Mouse (Mus musculus): Measurements from ENCODE around the gene Mark1. TPM values are rescaled to one million over a fixed set of nuclear protein-coding genes. Genes with fewer than 3 reads are reported as not detected.
A peak's percentile ranks its signal among the peaks of the same experiment; 100 is the strongest.

Mark1 gene
- polyA plus RNA-seq, 1 experiment from 2014 or later: 1.6 TPM

DNA sequence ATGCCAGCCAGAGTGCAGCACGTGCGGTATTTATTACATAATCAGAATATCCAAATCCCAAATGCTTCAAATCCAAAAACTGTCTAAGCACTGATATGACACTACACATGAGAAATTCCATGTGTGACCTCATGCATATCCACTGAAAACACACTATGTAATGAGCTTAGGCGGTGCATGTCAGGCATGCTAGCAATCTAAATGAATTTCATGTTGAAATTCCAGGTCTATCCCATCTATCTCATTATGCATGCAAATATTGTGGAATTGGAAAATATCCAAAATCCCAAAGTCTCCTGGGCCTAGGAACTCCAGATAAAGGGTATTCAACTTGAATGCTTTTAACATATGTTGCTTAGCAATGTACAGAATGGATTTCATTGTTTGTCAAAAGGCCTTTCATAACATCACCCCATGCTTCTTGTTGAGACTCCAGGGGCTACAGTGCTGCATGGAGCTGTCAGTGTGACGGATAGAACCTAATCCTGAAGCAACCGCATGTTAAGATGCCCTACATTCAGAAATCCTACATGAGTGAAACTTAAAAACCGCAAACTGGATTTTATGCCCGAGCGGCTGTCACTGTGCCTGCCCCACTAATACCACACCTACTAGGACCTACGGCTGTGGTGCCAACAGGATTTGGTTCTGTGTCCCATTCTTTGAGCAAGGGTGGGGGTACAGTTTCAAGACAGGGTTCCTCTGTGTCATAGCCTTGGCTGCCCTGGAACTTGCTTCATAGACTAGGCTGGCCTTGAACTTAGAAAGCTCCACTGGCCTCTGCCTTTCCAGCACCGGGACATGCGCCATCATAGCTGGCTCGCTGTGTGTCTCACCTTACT, 93.2 kb downstream of the Mark1 start:
- Histone ChIP-seq H3K27me3 (replicated peaks; ENCODE audit: control insufficient read depth, insufficient read depth, low read length) (no peaks in the 10 kb centered on the region), H3K4me1 (replicated peaks; ENCODE audit: control insufficient read depth, insufficient read depth, low read length) (no peaks in the 10 kb centered on the region), H3K9me3 (ENCODE audit: control insufficient read depth) (no peaks in the 10 kb centered on the region), H3K9ac (ENCODE audit: low read depth, low read length) (no peak overlapping the region), H3K36me3 (ENCODE audit: control insufficient read depth, insufficient read depth) (peaks cover 10% of the 10 kb centered on the region; the same call in 1 of the 2 replicates), H3K27ac (ENCODE audit: low read depth, low read length) (no peak overlapping the region), H3K4me3 (ENCODE audit: low read depth, low read length) (no peak overlapping the region), H3K4me2 (replicated peaks; ENCODE audit: low read depth) (no peak overlapping the region)
- ATAC-seq: no peak
- no peak for TF ChIP-seq CTCF (IDR thresholded peaks at IDR 0.05; ENCODE audit: low read depth)
- 93% methylated on average over 12 of the region's 12 CpGs for WGBS

DNA sequence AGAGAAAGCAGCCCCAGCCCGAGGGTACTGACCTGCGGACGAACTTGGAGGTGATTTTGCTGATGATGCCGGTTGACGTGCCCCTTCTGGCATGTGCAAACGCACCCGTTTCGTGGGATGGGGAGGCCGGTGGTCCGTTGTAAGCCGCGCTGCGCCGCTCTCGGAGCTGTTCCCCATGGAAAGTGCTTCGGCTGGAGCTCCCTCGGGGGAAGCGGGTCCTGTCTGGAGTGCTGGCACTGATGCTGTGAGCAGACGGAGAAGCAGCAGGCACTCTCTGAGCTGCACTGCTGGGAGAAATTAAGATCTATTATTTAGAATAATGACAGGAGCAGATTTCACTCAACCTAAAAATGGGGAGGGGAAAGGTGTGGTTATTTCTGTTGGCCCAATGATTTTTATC, 94.0 kb downstream of the Mark1 start:
- Histone ChIP-seq H3K9me3 (ENCODE audit: control insufficient read depth) (no peaks in the 10 kb centered on the region), H3K4me2 (replicated peaks; ENCODE audit: low read depth) (no peak overlapping the region), H3K4me3 (ENCODE audit: low read depth, low read length) (no peak overlapping the region), H3K4me1 (replicated peaks; ENCODE audit: control insufficient read depth, insufficient read depth, low read length) (no peaks in the 10 kb centered on the region), H3K27ac (ENCODE audit: low read depth, low read length) (no peak overlapping the region), H3K36me3 (ENCODE audit: control insufficient read depth, insufficient read depth) (peaks cover 10% of the 10 kb centered on the region; the same call in 1 of the 2 replicates), H3K9ac (ENCODE audit: low read depth, low read length) (no peak overlapping the region), H3K27me3 (replicated peaks; ENCODE audit: control insufficient read depth, insufficient read depth, low read length) (no peaks in the 10 kb centered on the region)
- no peak for ATAC-seq
- 86% methylated on average over 19 of the region's 19 CpGs for WGBS
- TF ChIP-seq CTCF (IDR thresholded peaks at IDR 0.05; ENCODE audit: low read depth): no peak

DNA sequence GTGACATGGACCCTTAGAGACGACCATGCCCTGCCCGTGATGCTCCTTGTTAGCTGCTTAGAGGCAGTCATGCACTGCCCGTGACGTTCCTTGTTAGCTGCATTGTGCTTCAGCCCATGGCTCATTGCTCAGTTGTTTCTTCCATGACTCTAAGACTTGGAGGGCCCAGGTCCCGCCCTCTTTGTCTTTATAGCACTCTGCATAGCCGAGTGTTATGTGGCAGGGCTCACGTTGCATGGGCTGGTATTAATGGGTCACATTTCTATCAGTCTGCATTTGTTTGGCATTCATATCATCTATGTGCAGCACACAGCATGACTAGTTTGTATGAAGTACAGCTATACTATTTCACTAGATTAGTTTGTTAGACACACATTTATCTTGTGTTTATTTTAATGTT, 95.7 kb downstream of the Mark1 start:
- Histone ChIP-seq H3K9ac (ENCODE audit: low read depth, low read length) (no peak overlapping the region), H3K4me3 (ENCODE audit: low read depth, low read length) (no peak overlapping the region), H3K27me3 (replicated peaks; ENCODE audit: control insufficient read depth, insufficient read depth, low read length) (no peaks in the 10 kb centered on the region), H3K4me1 (replicated peaks; ENCODE audit: control insufficient read depth, insufficient read depth, low read length) (no peaks in the 10 kb centered on the region), H3K9me3 (ENCODE audit: control insufficient read depth) (no peaks in the 10 kb centered on the region), H3K36me3 (ENCODE audit: control insufficient read depth, insufficient read depth) (peaks cover 12% of the 10 kb centered on the region; the same call in 1 of the 2 replicates), H3K27ac (ENCODE audit: low read depth, low read length) (no peak overlapping the region), H3K4me2 (replicated peaks; ENCODE audit: low read depth) (no peak overlapping the region)
- 69% methylated on average over 7 of the region's 7 CpGs for WGBS
- no peak for ATAC-seq
- no peak for TF ChIP-seq CTCF (IDR thresholded peaks at IDR 0.05; ENCODE audit: low read depth)

DNA sequence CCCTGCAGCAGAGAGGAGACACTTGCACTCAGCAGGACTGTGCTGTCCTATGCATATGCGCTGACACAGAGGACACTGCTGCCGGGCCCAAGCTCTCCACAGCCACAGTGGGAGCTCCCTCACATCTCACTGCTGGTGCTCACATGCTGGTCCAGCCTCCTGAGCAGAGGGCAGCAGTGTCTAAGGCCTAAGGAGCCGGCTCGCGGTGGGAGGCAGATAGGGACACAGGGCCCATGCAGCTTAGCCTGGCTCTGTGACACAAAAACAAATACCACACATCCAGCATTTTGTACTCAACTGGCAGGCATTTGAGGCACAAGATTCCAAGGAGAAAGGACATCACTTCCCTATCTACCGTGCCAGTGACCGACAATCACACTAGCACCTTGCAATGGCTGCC, 96.5 kb downstream of the Mark1 start:
- 86% methylated on average over 7 of the region's 7 CpGs for WGBS
- no peak for TF ChIP-seq CTCF (IDR thresholded peaks at IDR 0.05; ENCODE audit: low read depth)
- Histone ChIP-seq H3K4me3 (ENCODE audit: low read depth, low read length) (no peak overlapping the region), H3K9ac (ENCODE audit: low read depth, low read length) (no peak overlapping the region), H3K27ac (ENCODE audit: low read depth, low read length) (no peak overlapping the region), H3K9me3 (ENCODE audit: control insufficient read depth) (no peaks in the 10 kb centered on the region), H3K4me1 (replicated peaks; ENCODE audit: control insufficient read depth, insufficient read depth, low read length) (no peaks in the 10 kb centered on the region), H3K27me3 (replicated peaks; ENCODE audit: control insufficient read depth, insufficient read depth, low read length) (no peaks in the 10 kb centered on the region), H3K36me3 (ENCODE audit: control insufficient read depth, insufficient read depth) (peaks cover 17% of the 10 kb centered on the region; the same call in 1 of the 2 replicates), H3K4me2 (replicated peaks; ENCODE audit: low read depth) (no peak overlapping the region)
- ATAC-seq: no peak

DNA sequence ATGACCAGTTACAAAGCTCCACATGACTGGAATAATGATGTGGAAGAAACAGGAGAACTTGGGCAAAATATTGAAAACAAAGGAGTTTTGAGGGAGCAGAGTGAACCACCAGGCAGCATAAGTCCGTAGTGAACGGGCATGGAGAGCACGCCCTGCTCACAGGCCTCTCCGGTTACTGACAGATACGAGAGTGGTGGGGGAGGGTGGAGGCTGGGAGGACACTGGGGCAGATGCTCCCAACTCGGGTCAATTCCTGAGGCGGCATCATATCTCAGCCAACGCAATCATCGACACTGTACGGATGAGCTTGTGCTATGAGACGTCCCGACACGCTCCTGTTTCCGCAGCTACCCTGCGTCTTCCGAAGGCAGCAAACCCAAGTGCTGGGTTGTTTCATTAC, 102.0 kb downstream of the Mark1 start:
- Histone ChIP-seq H3K36me3 (ENCODE audit: control insufficient read depth, insufficient read depth) (peaks cover 7% of the 10 kb centered on the region; the same call in 1 of the 2 replicates), H3K4me2 (replicated peaks; ENCODE audit: low read depth) (no peak overlapping the region), H3K4me1 (replicated peaks; ENCODE audit: control insufficient read depth, insufficient read depth, low read length) (no peaks in the 10 kb centered on the region), H3K9ac (ENCODE audit: low read depth, low read length) (no peak overlapping the region), H3K4me3 (ENCODE audit: low read depth, low read length) (no peak overlapping the region), H3K27me3 (replicated peaks; ENCODE audit: control insufficient read depth, insufficient read depth, low read length) (no peaks in the 10 kb centered on the region), H3K27ac (ENCODE audit: low read depth, low read length) (no peak overlapping the region), H3K9me3 (ENCODE audit: control insufficient read depth) (no peaks in the 10 kb centered on the region)
- no peak for ATAC-seq
- no peak for TF ChIP-seq CTCF (IDR thresholded peaks at IDR 0.05; ENCODE audit: low read depth)
- 84% methylated on average over 16 of the region's 16 CpGs for WGBS

DNA sequence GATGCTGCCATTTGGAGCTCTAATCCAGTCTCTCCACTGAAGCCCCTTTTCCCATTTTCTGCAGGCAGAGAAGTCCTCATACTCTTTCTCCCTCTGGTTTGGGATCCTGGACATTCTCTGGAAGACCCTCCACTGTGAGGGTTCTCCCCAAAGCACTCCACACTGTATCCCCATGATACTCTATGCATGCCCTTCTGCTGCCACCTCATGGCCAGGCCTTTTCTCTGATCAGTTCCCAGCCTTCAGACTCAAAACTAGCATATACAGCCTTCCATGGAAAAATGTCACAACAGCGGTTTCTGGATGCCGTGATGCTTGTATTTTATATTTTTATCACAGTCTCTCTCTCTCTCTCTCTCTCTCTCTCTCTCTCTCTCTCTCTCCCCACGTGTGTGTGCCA, 107.4 kb downstream of the Mark1 start:
- no peaks in the 10 kb centered on the region for H3K36me3 ChIP-seq (ENCODE audit: control insufficient read depth, insufficient read depth)
- H3K27ac ChIP-seq (ENCODE audit: low read depth, low read length): no peak overlapping the region
- H3K9me3 ChIP-seq (ENCODE audit: control insufficient read depth): no peaks in the 10 kb centered on the region
- H3K4me3 ChIP-seq (ENCODE audit: low read depth, low read length): no peak overlapping the region
- no peak overlapping the region for H3K9ac ChIP-seq (ENCODE audit: low read depth, low read length)
- TF ChIP-seq CTCF (IDR thresholded peaks at IDR 0.05; ENCODE audit: low read depth): peak; percentile 69
- WGBS: 76% methylated on average over 3 of the region's 3 CpGs
- ATAC-seq: no peak
- H3K4me1 ChIP-seq (replicated peaks; ENCODE audit: control insufficient read depth, insufficient read depth, low read length): no peaks in the 10 kb centered on the region
- H3K4me2 ChIP-seq (replicated peaks; ENCODE audit: low read depth): no peak overlapping the region
- H3K27me3 ChIP-seq (replicated peaks; ENCODE audit: control insufficient read depth, insufficient read depth, low read length): no peaks in the 10 kb centered on the region
